Mouse (Mus musculus): ENCODE measurements around the gene Ndufs7. TPM values are rescaled to one million over a fixed set of nuclear protein-coding genes. Genes with fewer than 3 reads are reported as not detected.

Gene Ndufs7
- polyA plus RNA-seq, 1 experiment from 2014 or later = 294 TPM

- no peak for DNase-seq
- no peak for ATAC-seq (ENCODE audit: low read depth)
These were observed 33.0 kb downstream of the Ndufs7 start for GRCm38 (mm10) chr10:80281921-80282371.

DNA sequence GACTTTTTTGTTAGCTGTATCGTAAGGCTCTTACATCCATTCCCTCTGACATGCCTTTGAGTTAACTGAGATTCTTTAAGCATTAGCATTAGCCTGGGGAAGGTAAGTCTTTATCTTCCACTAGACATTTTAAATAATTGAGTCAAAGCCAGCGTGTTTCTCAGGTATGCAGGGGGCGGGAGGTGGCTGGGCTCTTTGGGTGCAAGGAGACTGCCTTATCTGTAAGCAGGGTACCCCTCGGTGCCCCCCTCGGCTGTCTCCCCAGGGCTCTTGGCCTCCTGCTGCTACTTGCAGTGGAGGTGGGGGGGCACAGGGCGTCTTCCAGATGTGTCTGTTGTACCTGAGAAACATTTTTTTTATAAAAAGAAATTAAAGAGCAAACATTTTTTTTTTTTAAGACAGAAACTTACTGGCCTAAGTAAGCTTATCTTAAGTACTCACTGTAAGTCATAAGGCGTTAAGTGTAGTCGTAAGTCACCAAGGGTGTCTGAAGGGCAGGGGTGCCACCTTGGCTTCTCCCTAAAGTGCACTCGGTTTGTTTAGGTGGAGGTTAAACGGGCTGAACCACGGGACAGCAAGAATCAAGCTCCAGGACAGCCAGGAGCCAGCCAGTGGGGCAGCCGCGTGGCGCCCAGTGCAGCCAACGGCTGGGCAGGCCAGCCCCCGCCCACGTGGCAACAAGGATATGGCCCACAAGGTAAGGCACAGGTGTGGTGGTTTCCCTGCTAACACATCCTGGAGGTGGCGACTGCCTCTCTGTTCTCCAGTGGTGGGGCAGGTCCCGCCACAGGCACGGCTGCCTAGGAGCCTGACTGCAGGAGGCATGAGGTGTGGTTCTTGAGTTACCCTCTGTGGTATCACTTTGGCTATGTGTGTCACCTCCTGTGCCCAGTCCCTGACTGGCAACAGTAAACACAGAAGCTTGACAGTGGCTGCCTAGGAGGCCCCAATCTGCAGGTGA is 33.8 kb downstream of the Ndufs7 start:
- H3K36me3 ChIP-seq = peaks cover 99% of the 10 kb centered on the region
- no peak overlapping the region for H3K4me2 ChIP-seq
- no peaks in the 10 kb centered on the region for H3K9me3 ChIP-seq (replicated peaks)
- H3K9ac ChIP-seq = no peak overlapping the region
- H3K4me3 ChIP-seq (replicated peaks) = no peak overlapping the region
- DNase-seq (no peak), ATAC-seq (ENCODE audit: low read depth) (no peak)
- peaks cover 11% of the 10 kb centered on the region for H3K4me1 ChIP-seq (replicated peaks)
- no peaks in the 10 kb centered on the region for H3K27me3 ChIP-seq
- WGBS (ENCODE audit: insufficient replicate concordance) = 82% methylated on average over 20 of the region's 20 CpGs
- H3K27ac ChIP-seq = no peak overlapping the region

More at GRCm38 (mm10) chr10:80281921-80282371, 33.0 kb downstream of the Ndufs7 start:
- H3K27ac ChIP-seq = no peak overlapping the region
- 87% methylated on average over 8 of the region's 8 CpGs for WGBS (ENCODE audit: insufficient replicate concordance)
- no peak overlapping the region for H3K4me2 ChIP-seq
- H3K27me3 ChIP-seq = no peaks in the 10 kb centered on the region
- H3K4me1 ChIP-seq (replicated peaks) = peaks cover 11% of the 10 kb centered on the region
- no peak overlapping the region for H3K4me3 ChIP-seq (replicated peaks)
- H3K9ac ChIP-seq = no peak overlapping the region
- H3K36me3 ChIP-seq = peaks cover 99% of the 10 kb centered on the region
- H3K9me3 ChIP-seq (replicated peaks) = no peaks in the 10 kb centered on the region

GRCm38 (mm10) chr10:80285222-80286070 is 36.5 kb downstream of the Ndufs7 start:
- no peak overlapping the region for H3K27ac ChIP-seq
- WGBS (ENCODE audit: insufficient replicate concordance) = 84% methylated on average over 15 of the region's 15 CpGs
- H3K9ac ChIP-seq = no peak overlapping the region
- H3K9me3 ChIP-seq (replicated peaks) = no peaks in the 10 kb centered on the region
- H3K27me3 ChIP-seq = no peaks in the 10 kb centered on the region
- DNase-seq (no peak), ATAC-seq (ENCODE audit: low read depth) (no peak)
- peaks cover 14% of the 10 kb centered on the region for H3K4me1 ChIP-seq (replicated peaks)
- H3K4me2 ChIP-seq = no peak overlapping the region
- H3K4me3 ChIP-seq (replicated peaks) = no peak overlapping the region
- H3K36me3 ChIP-seq = peaks cover 88% of the 10 kb centered on the region

GRCm38 (mm10) chr10:80288097-80288496 is 39.2 kb downstream of the Ndufs7 start:
- H3K27me3 ChIP-seq = no peaks in the 10 kb centered on the region
- no peak overlapping the region for H3K27ac ChIP-seq
- H3K9ac ChIP-seq = no peak overlapping the region
- H3K4me3 ChIP-seq (replicated peaks) = no peak overlapping the region
- ATAC-seq (ENCODE audit: low read depth) (no peak), DNase-seq (no peak)
- peaks cover 12% of the 10 kb centered on the region for H3K4me1 ChIP-seq (replicated peaks)
- H3K9me3 ChIP-seq (replicated peaks) = no peaks in the 10 kb centered on the region
- 90% methylated on average over 12 of the region's 12 CpGs for WGBS (ENCODE audit: insufficient replicate concordance)
- peaks cover 64% of the 10 kb centered on the region for H3K36me3 ChIP-seq
- no peak overlapping the region for H3K4me2 ChIP-seq

DNA sequence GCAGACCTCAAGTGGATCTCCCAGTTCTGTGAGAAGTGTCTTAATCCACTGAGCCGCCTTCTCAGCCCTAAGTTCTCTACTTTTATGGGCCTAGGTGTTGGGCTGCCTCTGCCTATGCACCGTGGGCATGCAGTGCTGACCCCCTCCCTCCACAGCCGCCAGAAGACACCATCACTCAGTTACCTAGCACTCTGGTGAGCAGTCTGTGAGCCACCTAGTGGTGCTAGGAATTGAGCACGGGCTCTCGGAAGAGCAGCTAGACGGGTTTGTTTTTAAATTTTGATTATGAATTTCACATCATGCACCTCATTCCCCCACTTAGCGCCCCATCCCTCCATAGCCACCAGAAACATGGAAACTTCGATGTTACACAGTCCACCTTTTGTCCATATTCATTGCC is 39.7 kb downstream of the Ndufs7 start:
- no peaks in the 10 kb centered on the region for H3K9me3 ChIP-seq (replicated peaks)
- DNase-seq = no peak
- peaks cover 64% of the 10 kb centered on the region for H3K36me3 ChIP-seq
- no peak overlapping the region for H3K9ac ChIP-seq
- no peaks in the 10 kb centered on the region for H3K27me3 ChIP-seq
- ATAC-seq (ENCODE audit: low read depth) = no peak
- no peak overlapping the region for H3K4me2 ChIP-seq
- H3K4me3 ChIP-seq (replicated peaks) = no peak overlapping the region
- 71% methylated on average over 8 of the region's 8 CpGs for WGBS (ENCODE audit: insufficient replicate concordance)
- H3K4me1 ChIP-seq (replicated peaks) = peaks cover 18% of the 10 kb centered on the region
- no peak overlapping the region for H3K27ac ChIP-seq

- peak within 1 kb of the TSS; percentile 95 for H3K4me3 ChIP-seq (replicated peaks)
- no peaks in the 10 kb centered on the region for H3K9me3 ChIP-seq (replicated peaks)
- peaks cover 41% of the 10 kb centered on the region for H3K36me3 ChIP-seq
- H3K27me3 ChIP-seq = peaks cover 12% of the 10 kb centered on the region
- peak within 1 kb of the TSS; percentile 93 for H3K4me2 ChIP-seq
- ATAC-seq (ENCODE audit: low read depth) (peak; percentile 85), DNase-seq (peak; percentile 91)
- peak within 1 kb of the TSS; percentile 100 for H3K9ac ChIP-seq
- peak within 1 kb of the TSS; percentile 94 for H3K27ac ChIP-seq
- H3K4me1 ChIP-seq (replicated peaks) = peaks cover 55% of the 10 kb centered on the region
- WGBS (ENCODE audit: insufficient replicate concordance) = under 1% methylated on average over 72 of the region's 72 CpGs
These were observed 43.6 kb downstream of the Ndufs7 start, which contains the start of gene Rps15 for GRCm38 (mm10) chr10:80292251-80293146. Rps15 (plus strand) TSS chr10:80292453.

DNA sequence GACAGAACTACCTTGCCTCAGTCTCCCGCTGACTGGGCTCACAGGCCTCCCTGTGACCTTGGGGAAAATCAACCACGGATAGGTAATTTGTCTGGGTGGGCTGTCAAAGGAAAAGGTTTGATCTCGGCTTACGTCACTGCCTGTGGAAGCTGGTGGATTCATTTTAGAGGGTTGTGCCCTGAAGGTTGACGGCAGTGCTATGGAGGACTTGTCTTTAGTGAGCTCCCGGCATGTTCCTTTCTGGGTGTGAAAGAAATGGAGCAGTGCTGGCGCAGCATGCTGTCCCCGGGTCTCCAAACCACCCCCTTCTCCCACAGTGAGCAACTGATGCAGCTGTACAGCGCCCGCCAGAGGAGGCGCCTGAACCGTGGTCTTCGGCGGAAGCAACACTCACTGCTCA is 44.4 kb downstream of the Ndufs7 start:
- WGBS (ENCODE audit: insufficient replicate concordance) = 11% methylated on average over 14 of the region's 14 CpGs
- no peak for DNase-seq
- Histone ChIP-seq H3K27ac (peak overlapping the region; percentile 94), H3K36me3 (peaks cover 34% of the 10 kb centered on the region), H3K4me2 (peak overlapping the region; percentile 93), H3K9me3 (replicated peaks) (no peaks in the 10 kb centered on the region), H3K9ac (peak overlapping the region; percentile 100), H3K4me3 (replicated peaks) (peak overlapping the region; percentile 95), H3K27me3 (peaks cover 20% of the 10 kb centered on the region), H3K4me1 (replicated peaks) (peaks cover 56% of the 10 kb centered on the region)
- no peak for ATAC-seq (ENCODE audit: low read depth)

DNA sequence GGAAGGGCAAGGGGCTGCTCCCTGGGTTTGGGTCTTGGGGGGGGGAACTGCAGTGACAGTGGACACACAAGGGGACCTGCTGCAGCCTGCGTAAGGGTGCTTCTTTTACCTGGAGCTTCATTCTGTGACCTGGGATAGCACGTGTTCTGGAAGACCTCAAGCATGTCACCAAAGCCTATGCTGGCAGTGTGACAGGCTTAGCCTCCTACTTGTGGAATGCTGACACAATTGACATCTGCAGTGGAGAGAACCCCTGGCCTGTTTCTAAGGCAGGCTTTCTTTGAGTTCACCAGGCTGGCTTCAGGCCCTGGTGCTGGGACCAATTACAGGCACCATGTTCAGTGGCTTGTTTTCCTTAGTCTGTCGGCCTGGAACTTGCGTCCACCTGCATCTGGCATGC is 45.4 kb downstream of the Ndufs7 start:
- Histone ChIP-seq H3K9me3 (replicated peaks) (no peaks in the 10 kb centered on the region), H3K4me2 (peak overlapping the region; percentile 93), H3K36me3 (peaks cover 24% of the 10 kb centered on the region), H3K4me1 (replicated peaks) (peaks cover 56% of the 10 kb centered on the region), H3K27me3 (peaks cover 30% of the 10 kb centered on the region), H3K27ac (peak overlapping the region; percentile 94), H3K4me3 (replicated peaks) (peak overlapping the region; percentile 95), H3K9ac (peak overlapping the region; percentile 100)
- ATAC-seq (ENCODE audit: low read depth) = no peak
- 85% methylated on average over 4 of the region's 4 CpGs for WGBS (ENCODE audit: insufficient replicate concordance)
- no peak for DNase-seq

GRCm38 (mm10) chr10:80294788-80295303 is 45.9 kb downstream of the Ndufs7 start:
- no peak for ATAC-seq (ENCODE audit: low read depth)
- H3K4me2 ChIP-seq = peak overlapping the region; percentile 93

More at GRCm38 (mm10) chr10:80294788-80295303, 45.9 kb downstream of the Ndufs7 start:
- Histone ChIP-seq H3K9me3 (replicated peaks) (no peaks in the 10 kb centered on the region), H3K27ac (peak overlapping the region; percentile 94), H3K9ac (peak overlapping the region; percentile 100; the same call in 1 of the 2 replicates), H3K4me1 (replicated peaks) (peaks cover 56% of the 10 kb centered on the region), H3K27me3 (peaks cover 35% of the 10 kb centered on the region), H3K4me3 (replicated peaks) (no peak overlapping the region), H3K36me3 (peaks cover 23% of the 10 kb centered on the region)
- 32% methylated on average over 7 of the region's 7 CpGs for WGBS (ENCODE audit: insufficient replicate concordance)
- no peak for DNase-seq

Measured in liver, embryonic 13.5 days (tissue).